Mouse (Mus musculus): Measurements from ENCODE around the gene Rasgrp1.

Rasgrp1 gene

DNA sequence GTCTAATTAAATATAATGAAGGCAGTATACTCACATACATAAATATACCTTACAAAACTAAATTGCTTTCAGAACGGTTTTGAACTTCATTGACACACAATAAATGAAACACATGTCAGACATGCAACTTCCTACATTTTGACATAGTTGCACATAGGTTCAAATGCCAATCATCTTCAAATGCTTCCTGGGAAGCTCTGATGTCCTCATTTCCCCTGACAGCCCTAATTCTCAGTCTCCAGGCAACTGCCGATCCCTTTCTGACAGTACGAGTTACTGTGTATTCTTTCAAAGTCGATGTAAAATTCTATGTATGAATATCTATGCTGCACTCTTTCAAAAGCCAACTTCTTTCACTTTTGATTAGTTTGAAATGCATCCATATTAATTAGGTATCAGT, 100.8 kb downstream of the Rasgrp1 start:
- no peak for DNase-seq

DNA sequence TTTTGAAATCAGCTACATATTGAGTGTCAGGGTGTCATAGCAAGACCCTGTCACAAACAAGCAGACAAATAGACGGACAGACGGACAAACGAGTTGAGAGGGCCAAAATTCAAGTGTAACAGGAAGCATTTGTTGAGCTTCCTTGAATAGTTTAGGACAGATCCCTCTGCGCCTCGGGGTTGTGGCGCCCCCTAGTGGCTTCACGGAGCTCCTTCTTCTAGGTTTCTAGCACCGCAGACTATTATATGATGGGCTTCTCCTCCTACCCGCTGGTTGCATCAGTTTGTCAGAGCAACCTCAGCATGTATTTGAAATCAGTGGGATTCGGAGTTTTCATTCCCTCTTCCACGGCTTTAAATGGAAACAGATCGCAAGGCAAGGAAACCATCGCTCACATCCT, 111.5 kb downstream of the Rasgrp1 start:
- DNase-seq = peak; percentile 50 to 73

DNA sequence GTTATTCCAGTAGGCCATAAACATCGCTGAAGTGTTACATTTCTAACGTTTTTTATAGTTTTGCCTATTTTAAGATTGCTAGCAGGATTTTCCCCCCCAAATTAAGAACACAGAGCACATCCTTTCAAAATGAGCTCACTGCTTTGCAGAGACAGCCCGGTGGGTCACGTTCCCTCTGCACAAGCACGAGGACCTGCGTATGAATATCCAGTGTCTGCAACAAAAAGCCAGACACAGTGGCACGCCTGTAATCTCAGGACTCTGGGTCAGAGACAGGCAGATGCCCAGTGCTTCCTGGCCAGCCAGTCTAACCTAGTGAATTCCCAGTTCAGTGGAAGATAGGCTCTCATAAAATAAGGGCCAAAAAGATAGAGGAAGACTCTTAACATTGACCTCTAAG, 112.5 kb downstream of the Rasgrp1 start:
- DNase-seq = no peak
